Mouse (Mus musculus) kidney, postnatal 25 days (tissue): ENCODE data around the gene Lyrm7.

Source experiments
- DNase-seq, 2 experiments: peaks; one replicate each; pipeline ENCODE4 v3.0.0; 2021; ENCODE audit warnings: mixed read lengths in 2 of 2

The Lyrm7 gene

GRCm38 (mm10) chr11:54793173-54793572 is 67.5 kb downstream of the Lyrm7 start:
- DNase-seq, result no peak

- no peak for DNase-seq
These were observed 69.3 kb downstream of the Lyrm7 start for GRCm38 (mm10) chr11:54791458-54791857.

- peak; percentile 97 for DNase-seq
These were observed 72.9 kb downstream of the Lyrm7 start, which contains the start of gene Cdc42se2 for GRCm38 (mm10) chr11:54787488-54788474. TSS of gene Cdc42se2 (minus strand) at chr11:54787675.

- peak; percentile 63 to 77 for DNase-seq
These were observed 73.7 kb downstream of the Lyrm7 start for GRCm38 (mm10) chr11:54786858-54787487.

GRCm38 (mm10) chr11:54785566-54785965 is 75.2 kb downstream of the Lyrm7 start:
- DNase-seq, result no peak

GRCm38 (mm10) chr11:54784436-54784835 is 76.3 kb downstream of the Lyrm7 start:
- no peak for DNase-seq

GRCm38 (mm10) chr11:54782253-54782652 is 78.5 kb downstream of the Lyrm7 start:
- DNase-seq, result no peak

GRCm38 (mm10) chr11:54779946-54780345 is 80.8 kb downstream of the Lyrm7 start:
- DNase-seq, result no peak

- DNase-seq, result peak; percentile 18 to 49
These were observed 82.4 kb downstream of the Lyrm7 start for GRCm38 (mm10) chr11:54778131-54778844.

- no peak for DNase-seq
These were observed 83.2 kb downstream of the Lyrm7 start for GRCm38 (mm10) chr11:54777387-54778130.
